Mouse (Mus musculus): ENCODE data around the gene Ikbke. TPM values are rescaled to one million over a fixed set of nuclear protein-coding genes. Genes with fewer than 3 reads are reported as not detected.

Ikbke gene
- polyA plus RNA-seq, 1 experiment from 2014 or later = 0.91 TPM

- WGBS = 93% methylated on average over 1 of the region's 1 CpGs
Observed at GRCm38 (mm10) chr1:131211655-131212054, 67.8 kb downstream of the Ikbke start.

GRCm38 (mm10) chr1:131209971-131210426 is 69.4 kb downstream of the Ikbke start:
- Histone ChIP-seq H3K4me2 (ENCODE audit: low read length) (no peak overlapping the region), H3K27me3 (replicated peaks; ENCODE audit: control insufficient read depth, insufficient read depth, low read length) (no peaks in the 10 kb centered on the region), H3K9me3 (ENCODE audit: control insufficient read depth, low read length) (no peaks in the 10 kb centered on the region), H3K4me1 (replicated peaks; ENCODE audit: control insufficient read depth, insufficient read depth, low read length) (0 out of 2 replicates have a peak, but pooled peaks cover 3% of the 10 kb centered on the region), H3K9ac (replicated peaks; ENCODE audit: low read depth, low read length) (no peak overlapping the region), H3K4me3 (replicated peaks; ENCODE audit: low read length) (no peak overlapping the region), H3K27ac (ENCODE audit: low read length) (no peak overlapping the region), H3K36me3 (ENCODE audit: control insufficient read depth, insufficient read depth) (no peaks in the 10 kb centered on the region)
- 48% methylated on average over 8 of the region's 8 CpGs for WGBS
- peak; percentile 31; the same call in 1 of the 2 replicates for ATAC-seq

More at GRCm38 (mm10) chr1:131211655-131212054, 67.8 kb downstream of the Ikbke start:
- Histone ChIP-seq H3K4me2 (ENCODE audit: low read length) (no peak overlapping the region), H3K4me3 (replicated peaks; ENCODE audit: low read length) (no peak overlapping the region), H3K27me3 (replicated peaks; ENCODE audit: control insufficient read depth, insufficient read depth, low read length) (no peaks in the 10 kb centered on the region), H3K9me3 (ENCODE audit: control insufficient read depth, low read length) (no peaks in the 10 kb centered on the region), H3K9ac (replicated peaks; ENCODE audit: low read depth, low read length) (no peak overlapping the region), H3K4me1 (replicated peaks; ENCODE audit: control insufficient read depth, insufficient read depth, low read length) (0 out of 2 replicates have a peak, but pooled peaks cover 3% of the 10 kb centered on the region), H3K36me3 (ENCODE audit: control insufficient read depth, insufficient read depth) (no peaks in the 10 kb centered on the region), H3K27ac (ENCODE audit: low read length) (no peak overlapping the region)
- no peak for ATAC-seq

- H3K9me3 ChIP-seq (ENCODE audit: control insufficient read depth, low read length) = no peaks in the 10 kb centered on the region
- no peak overlapping the region for H3K27ac ChIP-seq (ENCODE audit: low read length)
- WGBS = 80% methylated on average over 6 of the region's 6 CpGs
Observed at GRCm38 (mm10) chr1:131208800-131209199, 70.6 kb downstream of the Ikbke start.

GRCm38 (mm10) chr1:131208081-131208480 is 71.3 kb downstream of the Ikbke start:
- 89% methylated on average over 5 of the region's 5 CpGs for WGBS

More at GRCm38 (mm10) chr1:131208800-131209199, 70.6 kb downstream of the Ikbke start:
- 0 out of 2 replicates have a peak, but pooled peaks cover 3% of the 10 kb centered on the region for H3K4me1 ChIP-seq (replicated peaks; ENCODE audit: control insufficient read depth, insufficient read depth, low read length)
- no peaks in the 10 kb centered on the region for H3K27me3 ChIP-seq (replicated peaks; ENCODE audit: control insufficient read depth, insufficient read depth, low read length)
- H3K4me3 ChIP-seq (replicated peaks; ENCODE audit: low read length) = no peak overlapping the region
- no peak overlapping the region for H3K9ac ChIP-seq (replicated peaks; ENCODE audit: low read depth, low read length)
- no peaks in the 10 kb centered on the region for H3K36me3 ChIP-seq (ENCODE audit: control insufficient read depth, insufficient read depth)
- no peak overlapping the region for H3K4me2 ChIP-seq (ENCODE audit: low read length)
- no peak for ATAC-seq

GRCm38 (mm10) chr1:131207531-131207930 is 71.9 kb downstream of the Ikbke start:
- WGBS = 2% methylated on average over 5 of the region's 5 CpGs
- H3K9ac ChIP-seq (replicated peaks; ENCODE audit: low read depth, low read length) = no peak overlapping the region
- peak; percentile 73; the same call in 1 of the 2 replicates for ATAC-seq

More at GRCm38 (mm10) chr1:131208081-131208480, 71.3 kb downstream of the Ikbke start:
- Histone ChIP-seq H3K27ac (ENCODE audit: low read length) (no peak overlapping the region), H3K9me3 (ENCODE audit: control insufficient read depth, low read length) (no peaks in the 10 kb centered on the region), H3K4me2 (ENCODE audit: low read length) (no peak overlapping the region), H3K4me3 (replicated peaks; ENCODE audit: low read length) (no peak overlapping the region), H3K36me3 (ENCODE audit: control insufficient read depth, insufficient read depth) (no peaks in the 10 kb centered on the region), H3K4me1 (replicated peaks; ENCODE audit: control insufficient read depth, insufficient read depth, low read length) (0 out of 2 replicates have a peak, but pooled peaks cover 3% of the 10 kb centered on the region), H3K9ac (replicated peaks; ENCODE audit: low read depth, low read length) (no peak overlapping the region), H3K27me3 (replicated peaks; ENCODE audit: control insufficient read depth, insufficient read depth, low read length) (no peaks in the 10 kb centered on the region)
- no peak for ATAC-seq

GRCm38 (mm10) chr1:131206342-131206741 is 73.1 kb downstream of the Ikbke start:
- H3K9ac ChIP-seq (replicated peaks; ENCODE audit: low read depth, low read length) = no peak overlapping the region
- H3K4me1 ChIP-seq (replicated peaks; ENCODE audit: control insufficient read depth, insufficient read depth, low read length) = 0 out of 2 replicates have a peak, but pooled peaks cover 3% of the 10 kb centered on the region
- H3K4me3 ChIP-seq (replicated peaks; ENCODE audit: low read length) = no peak overlapping the region
- no peak for ATAC-seq
- no peaks in the 10 kb centered on the region for H3K36me3 ChIP-seq (ENCODE audit: control insufficient read depth, insufficient read depth)
- no peak overlapping the region for H3K27ac ChIP-seq (ENCODE audit: low read length)
- H3K9me3 ChIP-seq (ENCODE audit: control insufficient read depth, low read length) = no peaks in the 10 kb centered on the region
- H3K27me3 ChIP-seq (replicated peaks; ENCODE audit: control insufficient read depth, insufficient read depth, low read length) = no peaks in the 10 kb centered on the region
- no peak overlapping the region for H3K4me2 ChIP-seq (ENCODE audit: low read length)
- 79% methylated on average over 5 of the region's 5 CpGs for WGBS

More at GRCm38 (mm10) chr1:131207531-131207930, 71.9 kb downstream of the Ikbke start:
- no peaks in the 10 kb centered on the region for H3K27me3 ChIP-seq (replicated peaks; ENCODE audit: control insufficient read depth, insufficient read depth, low read length)
- H3K4me2 ChIP-seq (ENCODE audit: low read length) = no peak overlapping the region
- H3K36me3 ChIP-seq (ENCODE audit: control insufficient read depth, insufficient read depth) = no peaks in the 10 kb centered on the region
- H3K4me1 ChIP-seq (replicated peaks; ENCODE audit: control insufficient read depth, insufficient read depth, low read length) = 0 out of 2 replicates have a peak, but pooled peaks cover 3% of the 10 kb centered on the region
- no peaks in the 10 kb centered on the region for H3K9me3 ChIP-seq (ENCODE audit: control insufficient read depth, low read length)
- H3K4me3 ChIP-seq (replicated peaks; ENCODE audit: low read length) = no peak overlapping the region
- H3K27ac ChIP-seq (ENCODE audit: low read length) = no peak overlapping the region

- H3K9ac ChIP-seq (replicated peaks; ENCODE audit: low read depth, low read length) = no peak overlapping the region
- H3K9me3 ChIP-seq (ENCODE audit: control insufficient read depth, low read length) = no peaks in the 10 kb centered on the region
- H3K4me3 ChIP-seq (replicated peaks; ENCODE audit: low read length) = no peak overlapping the region
- H3K27ac ChIP-seq (ENCODE audit: low read length) = no peak overlapping the region
- no peaks in the 10 kb centered on the region for H3K36me3 ChIP-seq (ENCODE audit: control insufficient read depth, insufficient read depth)
- WGBS = 87% methylated on average over 8 of the region's 8 CpGs
- no peak for ATAC-seq
- H3K27me3 ChIP-seq (replicated peaks; ENCODE audit: control insufficient read depth, insufficient read depth, low read length) = no peaks in the 10 kb centered on the region
- no peaks in the 10 kb centered on the region for H3K4me1 ChIP-seq (replicated peaks; ENCODE audit: control insufficient read depth, insufficient read depth, low read length)
- no peak overlapping the region for H3K4me2 ChIP-seq (ENCODE audit: low read length)
Observed at GRCm38 (mm10) chr1:131204461-131204860, 74.9 kb downstream of the Ikbke start.

Other genes with a start within 250 kb of the Ikbke start
- gene Mapkapk2, start 181.8 kb downstream of the Ikbke start, polyA plus RNA-seq (2015; fragmentation: Nextera tagmentation; extraction: Ambion mirVana) = 19.9 and 23.0 TPM in 2 replicates
- 19.5 and 20.7 TPM in 2 replicates for gene Dyrk3, start 141.3 kb downstream of the Ikbke start, polyA plus RNA-seq (2015; fragmentation: Nextera tagmentation; extraction: Ambion mirVana)
- gene Eif2d, start 126.4 kb downstream of the Ikbke start, polyA plus RNA-seq (2015; fragmentation: Nextera tagmentation; extraction: Ambion mirVana) = 64.1 and 64.4 TPM in 2 replicates
- 1.9 and 2.5 TPM in 2 replicates for gene Rassf5, start 34.3 kb downstream of the Ikbke start, polyA plus RNA-seq (2015; fragmentation: Nextera tagmentation; extraction: Ambion mirVana)
- gene Srgap2, start 247.7 kb upstream of the Ikbke start, polyA plus RNA-seq (2015; fragmentation: Nextera tagmentation; extraction: Ambion mirVana) = 29.2 and 35.1 TPM in 2 replicates
- gene Fam72a, start 248.3 kb upstream of the Ikbke start, polyA plus RNA-seq (2015; fragmentation: Nextera tagmentation; extraction: Ambion mirVana) = 1.7 and 3.0 TPM in 2 replicates

Data from forebrain, embryonic 16.5 days (tissue).